Mouse (Mus musculus) forebrain, embryonic 11.5 days (tissue): ENCODE results near the gene Vwa8. TPM values are rescaled to one million over a fixed set of nuclear protein-coding genes. Genes with fewer than 3 reads are reported as not detected.

Source experiments
- ATAC-seq: fragments of 200-750 bp; cut with Nextera tagmentation; replicated peaks from 2 replicates; pipeline ENCODE4 v1.8.0; 2017; ENCODE audit warnings: moderate TSS enrichment; ENCODE audit not compliant: low FRiP score
- DNase-seq: peaks from one replicate; pipeline ENCODE4 v3.0.0-alpha.2; 2017; ENCODE audit warnings: low spot score
- H3K27ac ChIP-seq: fragments of 300-500 bp; sonication (generic); 2 replicates; pipeline ENCODE4 v1.5.1; 2014; ENCODE audit warnings: low read depth, low read length
- H3K27me3 ChIP-seq: fragments of 300-500 bp; sonication (generic); 2 replicates; pipeline ENCODE4 v1.6.1; 2014; ENCODE audit warnings: mild to moderate bottlenecking, low read length, mixed read lengths; ENCODE audit not compliant: control insufficient read depth, insufficient read depth
- H3K36me3 ChIP-seq: fragments of 300-500 bp; sonication (generic); 2 replicates; pipeline ENCODE4 v1.6.1; 2014; ENCODE audit warnings: mild to moderate bottlenecking, low read length, moderate library complexity, mixed read lengths; ENCODE audit not compliant: control insufficient read depth, insufficient read depth
- H3K4me1 ChIP-seq: fragments of 300-500 bp; sonication (generic); replicated peaks from 2 replicates; pipeline ENCODE4 v1.6.1; 2014; ENCODE audit warnings: low read length, mixed read lengths; ENCODE audit not compliant: control insufficient read depth, insufficient read depth
- H3K4me2 ChIP-seq: fragments of 300-500 bp; sonication (generic); 2 replicates; pipeline ENCODE4 v1.6.1; 2014; ENCODE audit warnings: low read depth, mild to moderate bottlenecking, low read length, moderate library complexity, mixed read lengths; ENCODE audit not compliant: severe bottlenecking
- H3K4me3 ChIP-seq: fragments of 300-500 bp; sonication (generic); 2 replicates; pipeline ENCODE4 v1.5.1; 2014; ENCODE audit warnings: low read depth, low read length
- H3K9ac ChIP-seq: fragments of 300-500 bp; sonication (generic); 2 replicates; pipeline ENCODE4 v1.6.1; 2014; ENCODE audit warnings: low read length
- H3K9me3 ChIP-seq: fragments of 300-500 bp; sonication (generic); 2 replicates; pipeline ENCODE4 v1.6.1; 2016; ENCODE audit warnings: low read length, mixed read lengths; ENCODE audit not compliant: control insufficient read depth
- WGBS: fragments of 180-500 bp; shearing (Covaris S2); extraction: QIAGEN DNeasy Blood & Tissue Kit; methylation state at CpG from one replicate; pipeline ENCODE4 v1.1.7; 2014; 5-methylcytosine and 5-hydroxymethylcytosine counted together
- polyA plus RNA-seq: library from polyadenylated mRNA; unstranded; fragments of >200 nt; fragmentation: Nextera tagmentation; extraction: Ambion mirVana; gene quantifications from 2 replicates; pipeline ENCODE4 v1.2.1, GENCODE M21; 2014

The Vwa8 gene
- polyA plus RNA-seq, 1 experiment from 2014 or later = 9.2 TPM

DNA sequence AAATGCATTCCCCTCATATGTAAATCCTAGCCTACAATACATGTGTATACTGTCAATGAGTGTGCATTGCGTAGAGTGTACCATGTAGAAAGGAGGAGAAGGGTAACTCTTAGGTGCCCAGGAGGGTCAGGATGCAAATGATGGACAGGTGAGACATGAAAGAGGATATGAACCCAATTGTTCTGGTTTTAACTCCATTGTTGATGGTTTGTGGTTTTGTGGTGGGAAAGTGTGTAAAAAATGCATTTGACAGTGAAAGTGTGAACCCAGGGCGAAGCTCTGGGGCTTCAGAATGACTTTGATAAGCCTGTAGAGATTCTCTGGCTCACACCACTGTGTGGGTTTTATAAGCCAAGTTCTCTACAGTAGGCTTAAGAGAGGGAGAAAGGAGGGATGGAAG lies 385.7 kb downstream of the Vwa8 start:
- WGBS = 95% methylated on average over 2 of the region's 2 CpGs
- Histone ChIP-seq H3K27ac (no peak overlapping the region), H3K9ac (no peak overlapping the region), H3K4me2 (no peak overlapping the region), H3K36me3 (no peaks in the 10 kb centered on the region), H3K27me3 (no peaks in the 10 kb centered on the region), H3K4me1 (no peaks in the 10 kb centered on the region), H3K4me3 (no peak overlapping the region), H3K9me3 (no peaks in the 10 kb centered on the region)
- DNase-seq (no peak), ATAC-seq (no peak)

DNA sequence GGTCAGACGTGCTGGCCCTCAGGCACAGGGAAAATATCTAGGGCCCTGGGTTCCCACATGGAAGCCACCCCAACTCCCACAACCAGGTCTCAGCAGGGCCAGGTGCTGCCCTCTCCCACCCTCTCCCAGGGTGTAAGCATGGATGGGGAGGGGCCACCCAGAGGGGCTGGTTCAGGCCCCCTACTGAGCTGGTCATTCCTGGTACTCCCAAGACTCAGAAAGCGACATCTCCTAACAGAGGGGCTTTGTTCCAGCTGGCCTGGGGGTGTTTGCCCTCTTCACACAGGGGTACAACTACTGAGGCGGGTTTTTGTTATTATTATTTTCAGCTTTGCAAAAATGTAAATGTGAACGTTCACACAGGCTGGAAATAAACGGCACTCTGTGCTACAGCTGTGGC lies 386.3 kb downstream of the Vwa8 start:
- Histone ChIP-seq H3K9me3 (peaks cover under 1% of the 10 kb centered on the region; the same call in 1 of the 2 replicates), H3K27me3 (no peaks in the 10 kb centered on the region), H3K27ac (no peak overlapping the region), H3K4me1 (no peaks in the 10 kb centered on the region), H3K4me2 (no peak overlapping the region), H3K4me3 (no peak overlapping the region), H3K9ac (no peak overlapping the region), H3K36me3 (no peaks in the 10 kb centered on the region)
- 56% methylated on average over 5 of the region's 5 CpGs for WGBS
- DNase-seq (peak; percentile 43), ATAC-seq (no peak)

DNA sequence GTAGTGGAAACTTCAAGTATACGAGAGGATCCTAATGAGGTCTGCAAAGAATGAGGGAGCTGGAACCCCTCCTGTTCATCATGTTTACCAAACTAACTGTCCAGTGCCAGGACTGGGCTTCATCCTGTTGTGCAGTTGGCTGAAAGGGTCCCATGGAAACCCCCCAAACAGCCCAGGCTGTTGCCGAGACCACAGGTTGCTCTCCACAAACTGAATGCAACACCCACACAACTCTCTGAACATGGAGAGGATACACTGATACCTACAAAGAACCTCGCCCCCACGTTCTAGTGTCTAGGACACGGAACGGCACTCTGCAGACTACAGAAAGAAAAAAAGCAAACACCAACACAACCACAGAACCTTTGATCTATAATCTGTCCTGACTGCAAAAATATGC lies 387.4 kb downstream of the Vwa8 start:
- Histone ChIP-seq H3K27ac (no peak overlapping the region), H3K27me3 (no peaks in the 10 kb centered on the region)

DNA sequence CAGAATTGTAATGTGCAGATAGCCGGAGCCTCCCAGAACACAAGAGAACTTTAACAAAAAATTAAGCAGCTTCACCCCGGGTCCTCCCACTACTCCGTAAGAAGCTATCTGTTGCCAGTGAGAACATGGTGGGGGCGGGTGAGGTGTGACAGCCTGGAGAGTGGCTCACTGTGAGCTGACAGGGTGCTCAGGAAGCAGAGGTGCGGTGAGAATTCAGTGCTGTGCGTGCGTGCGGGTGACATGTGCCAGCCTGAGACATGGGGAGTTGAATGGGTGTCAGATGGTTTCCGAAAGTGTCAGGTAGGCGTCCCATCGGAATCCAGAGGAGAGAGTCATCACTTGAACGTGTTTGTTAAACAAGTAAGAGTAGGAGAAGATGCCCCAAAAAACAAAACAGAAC lies 390.6 kb downstream of the Vwa8 start:
- WGBS = 94% methylated on average over 12 of the region's 12 CpGs
- Histone ChIP-seq H3K4me3 (no peak overlapping the region), H3K4me1 (peaks cover under 1% of the 10 kb centered on the region; the same call in 1 of the 2 replicates), H3K27ac (no peak overlapping the region), H3K9ac (no peak overlapping the region), H3K27me3 (no peaks in the 10 kb centered on the region), H3K9me3 (peaks cover 4% of the 10 kb centered on the region; the same call in 1 of the 2 replicates), H3K36me3 (no peaks in the 10 kb centered on the region), H3K4me2 (no peak overlapping the region)
- ATAC-seq (no peak), DNase-seq (no peak)

More for the DNA sequence above, 387.4 kb downstream of the Vwa8 start:
- Histone ChIP-seq H3K4me3 (no peak overlapping the region), H3K36me3 (no peaks in the 10 kb centered on the region), H3K4me1 (no peaks in the 10 kb centered on the region), H3K9me3 (peaks cover 4% of the 10 kb centered on the region; the same call in 1 of the 2 replicates), H3K4me2 (no peak overlapping the region), H3K9ac (no peak overlapping the region)
- WGBS = 90% methylated on average over 6 of the region's 6 CpGs
- ATAC-seq (no peak), DNase-seq (peak; percentile 7)

DNA sequence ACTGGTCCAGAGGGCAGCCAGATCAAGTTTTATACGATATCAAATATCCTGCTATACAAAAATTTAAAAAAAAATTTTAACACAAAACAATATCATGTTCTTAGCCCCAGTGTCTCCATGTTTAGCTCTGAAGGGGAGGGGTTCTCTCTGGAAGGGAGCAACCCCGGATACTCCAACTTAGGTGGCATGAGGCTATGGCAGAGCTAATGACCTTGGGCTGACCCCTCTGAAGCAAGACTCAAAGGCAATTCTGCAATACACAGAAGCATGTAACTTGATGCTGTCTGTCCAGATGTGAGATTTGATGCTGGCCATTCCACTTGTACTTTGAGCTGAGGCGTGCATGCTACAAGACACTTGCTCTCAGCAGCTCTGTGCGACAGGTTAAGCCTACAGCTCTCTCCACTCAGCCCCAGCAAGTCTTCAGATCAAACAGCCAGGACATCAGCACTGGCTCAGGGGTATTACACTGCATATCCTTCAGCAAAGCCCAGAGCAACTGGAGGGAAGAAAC lies 392.3 kb downstream of the Vwa8 start:
- DNase-seq (no peak), ATAC-seq (no peak)
- H3K27ac ChIP-seq = no peak overlapping the region
- no peak overlapping the region for H3K4me2 ChIP-seq
- H3K9me3 ChIP-seq = peaks cover 4% of the 10 kb centered on the region; the same call in 1 of the 2 replicates
- no peaks in the 10 kb centered on the region for H3K36me3 ChIP-seq
- no peak overlapping the region for H3K4me3 ChIP-seq
- H3K27me3 ChIP-seq = no peaks in the 10 kb centered on the region
- peaks cover 2% of the 10 kb centered on the region; the same call in 1 of the 2 replicates for H3K4me1 ChIP-seq
- WGBS = 81% methylated on average over 4 of the region's 4 CpGs
- no peak overlapping the region for H3K9ac ChIP-seq

DNA sequence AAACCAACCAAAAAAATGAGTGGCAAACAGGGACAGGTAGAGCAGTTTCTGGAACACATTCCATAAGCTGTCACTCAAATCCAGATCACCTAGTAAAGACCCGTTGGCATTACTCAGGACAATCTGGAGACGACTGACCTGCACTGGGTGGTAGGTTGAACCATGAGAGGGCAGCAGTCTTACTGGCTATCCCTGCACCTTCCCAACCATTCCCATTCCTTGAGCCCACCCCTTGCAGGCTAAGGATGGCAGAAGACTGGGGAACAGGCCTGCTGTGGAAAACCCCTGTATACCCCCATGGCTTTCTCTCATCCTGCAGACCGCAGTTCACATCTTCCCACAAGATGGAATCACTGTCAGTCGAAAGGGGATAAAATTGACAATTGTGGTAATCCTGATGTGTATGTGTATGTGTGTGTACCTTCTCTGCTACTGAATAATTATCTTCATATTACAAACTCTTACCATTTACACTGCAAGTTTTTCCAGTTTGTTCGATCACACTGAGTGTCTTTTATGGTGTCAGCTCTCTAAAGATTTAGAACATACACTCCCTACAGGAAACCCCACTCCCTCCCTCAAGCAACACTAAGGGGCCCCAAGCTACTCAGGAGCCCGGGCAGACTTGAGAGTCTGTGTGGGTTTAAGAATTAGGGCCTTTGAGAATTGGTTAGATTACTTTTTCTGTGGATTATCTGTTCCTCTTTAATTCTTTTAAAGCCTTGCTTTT lies 393.0 kb downstream of the Vwa8 start:
- no peak overlapping the region for H3K27ac ChIP-seq
- H3K4me3 ChIP-seq = no peak overlapping the region
- no peak overlapping the region for H3K9ac ChIP-seq
- 78% methylated on average over 6 of the region's 6 CpGs for WGBS
- no peaks in the 10 kb centered on the region for H3K36me3 ChIP-seq
- no peak overlapping the region for H3K4me2 ChIP-seq
- ATAC-seq = no peak
- H3K27me3 ChIP-seq = no peaks in the 10 kb centered on the region
- peaks cover 4% of the 10 kb centered on the region; the same call in 1 of the 2 replicates for H3K9me3 ChIP-seq
- no peak for DNase-seq
- peaks cover 2% of the 10 kb centered on the region; the same call in 1 of the 2 replicates for H3K4me1 ChIP-seq

DNA sequence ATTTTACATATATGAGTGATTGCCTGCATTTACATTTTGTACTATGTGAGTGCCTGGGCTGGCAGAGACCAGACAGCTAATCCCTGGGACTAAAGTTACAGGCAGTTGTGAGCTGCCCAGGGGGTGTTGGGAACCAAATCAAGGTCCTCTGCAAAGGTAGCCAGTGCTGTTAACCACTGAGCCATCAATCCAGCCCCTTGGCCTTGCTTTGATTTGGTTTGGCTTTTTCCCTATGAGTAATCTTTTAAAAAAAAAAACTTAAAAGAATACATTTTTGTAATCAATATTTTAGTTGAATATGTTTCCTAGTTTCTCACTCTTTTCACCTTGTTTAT lies 393.5 kb downstream of the Vwa8 start:
- ATAC-seq (no peak), DNase-seq (no peak)
- Histone ChIP-seq H3K9ac (no peak overlapping the region), H3K4me2 (no peak overlapping the region), H3K36me3 (no peaks in the 10 kb centered on the region), H3K27me3 (no peaks in the 10 kb centered on the region), H3K4me1 (peaks cover 2% of the 10 kb centered on the region; the same call in 1 of the 2 replicates), H3K9me3 (peaks cover 4% of the 10 kb centered on the region; the same call in 1 of the 2 replicates), H3K4me3 (no peak overlapping the region), H3K27ac (no peak overlapping the region)

DNA sequence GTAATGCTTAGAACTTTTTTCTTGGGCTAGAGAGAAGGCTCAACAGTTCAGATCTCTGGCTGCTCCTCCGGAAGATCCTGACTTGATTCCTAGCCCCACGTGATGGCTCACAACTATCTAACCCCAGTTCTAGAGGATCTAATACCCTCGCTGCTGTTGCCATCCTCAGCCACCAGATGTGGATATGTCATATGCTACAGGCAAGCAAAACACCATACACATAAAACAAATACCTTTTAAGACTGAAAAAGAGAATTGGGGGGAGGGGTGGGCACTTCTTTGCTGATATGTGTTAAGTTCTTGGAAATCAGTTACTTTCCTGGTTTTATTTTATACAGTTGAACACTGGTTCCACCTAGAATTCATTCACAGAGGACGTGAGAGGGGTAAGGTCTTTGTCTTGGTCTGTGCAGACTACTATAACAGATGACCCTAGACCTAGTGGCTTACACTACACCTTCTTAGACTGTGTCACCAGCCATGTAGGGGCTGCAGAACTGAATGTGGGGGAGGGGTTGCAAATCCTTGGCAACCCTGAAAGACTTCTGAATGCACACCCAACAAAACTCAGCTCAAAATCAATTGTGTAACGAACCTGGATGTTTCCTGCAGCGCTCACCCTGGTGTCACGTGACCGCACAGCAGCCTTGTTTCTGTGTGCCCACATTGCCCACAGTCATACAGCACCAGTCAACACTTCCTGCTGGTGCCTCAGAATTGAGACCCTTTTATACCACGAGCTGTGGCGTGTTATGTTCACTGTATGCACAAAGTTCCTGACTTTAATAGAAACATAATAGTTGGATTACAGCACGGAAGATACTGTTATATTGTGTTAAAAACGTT lies 394.4 kb downstream of the Vwa8 start:
- H3K4me2 ChIP-seq = no peak overlapping the region
- peaks cover 2% of the 10 kb centered on the region; the same call in 1 of the 2 replicates for H3K4me1 ChIP-seq
- WGBS = 80% methylated on average over 12 of the region's 12 CpGs
- no peak overlapping the region for H3K27ac ChIP-seq
- no peak overlapping the region for H3K4me3 ChIP-seq
- no peaks in the 10 kb centered on the region for H3K36me3 ChIP-seq
- no peaks in the 10 kb centered on the region for H3K27me3 ChIP-seq
- H3K9me3 ChIP-seq = peaks cover 4% of the 10 kb centered on the region; the same call in 1 of the 2 replicates
- no peak overlapping the region for H3K9ac ChIP-seq
- ATAC-seq = no peak
- peak; percentile 50 for DNase-seq
